Mouse (Mus musculus) embryonic stem cell, embryonic (primary cell): ENCODE results near the gene Tmem91.

ENCODE experiments used
- CTCF ChIA-PET, 4 experiments: fragments of 300-600 bp in 2 of 4; fragments of 350-600 bp in 2 of 4; sonication (Branson Sonifier 250); formaldehyde crosslinking; loops; one replicate each; lab custom pipeline; 2022; ENCODE audit warnings: inconsistent platforms in 2 of 4; lab: Charles Lee
- POLR2A ChIA-PET, 4 experiments: fragments of 300-600 bp in 2 of 4; fragments of 350-600 bp in 2 of 4; sonication (Branson Sonifier 250); formaldehyde crosslinking; loops; one replicate each; lab custom pipeline; 2022; ENCODE audit warnings: antibody characterized with exemption in 4 of 4, inconsistent platforms in 1 of 4; lab: Charles Lee

Tmem91 gene

DNA sequence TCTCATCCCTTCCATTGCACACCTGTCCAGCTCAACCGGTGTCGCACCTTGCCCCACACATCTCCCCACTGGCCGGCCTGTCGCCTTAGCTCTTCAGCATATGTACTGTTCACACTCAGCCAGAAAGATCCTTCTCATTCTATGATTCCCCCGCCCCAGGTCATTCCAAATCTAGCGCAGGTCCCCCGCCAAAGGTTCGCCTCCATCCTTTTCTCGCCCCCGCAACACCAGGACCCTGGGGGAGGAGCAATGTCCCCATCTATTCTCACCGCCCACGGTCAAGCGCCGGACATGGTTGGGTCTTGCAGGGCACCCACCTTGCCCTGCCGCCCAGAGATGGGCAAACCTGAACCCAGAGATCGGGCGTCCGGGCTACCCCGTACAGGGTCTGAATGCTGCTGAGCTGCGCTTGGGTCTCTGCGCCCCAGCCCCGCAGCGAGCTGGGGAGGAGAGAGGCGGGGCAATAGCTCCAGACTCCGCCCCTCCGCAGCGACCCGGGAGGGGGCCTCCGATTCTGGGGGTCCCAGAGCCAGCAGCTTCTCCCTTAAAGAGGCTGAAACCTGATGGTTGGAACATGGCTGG lies at the start of gene Tmem91:
TSS of gene Tmem91 (minus strand) at position 448 of the 582 bp plus-strand sequence.
- CTCF ChIA-PET: interaction anchor here (0.5 to 1.4 kb wide), 10 partner anchors 8 to 265 kb away, joined by 3 to 6 read pairs (median 4); no protein-coding TSS in a partner anchor
- POLR2A ChIA-PET: interaction anchor here in 3 of 4 experiments (0.5 to 4.2 kb wide), 30 partner anchors 9 to 1561 kb away, joined by 3 to 26 read pairs (median 4); partner anchors contain the start of genes Exosc5 (in 2 of the 3), Hnrnpul1 (in 2 of the 3), Tgfb1 (in 2 of the 3) and B3gnt8 (in 1 of the 3)

DNA sequence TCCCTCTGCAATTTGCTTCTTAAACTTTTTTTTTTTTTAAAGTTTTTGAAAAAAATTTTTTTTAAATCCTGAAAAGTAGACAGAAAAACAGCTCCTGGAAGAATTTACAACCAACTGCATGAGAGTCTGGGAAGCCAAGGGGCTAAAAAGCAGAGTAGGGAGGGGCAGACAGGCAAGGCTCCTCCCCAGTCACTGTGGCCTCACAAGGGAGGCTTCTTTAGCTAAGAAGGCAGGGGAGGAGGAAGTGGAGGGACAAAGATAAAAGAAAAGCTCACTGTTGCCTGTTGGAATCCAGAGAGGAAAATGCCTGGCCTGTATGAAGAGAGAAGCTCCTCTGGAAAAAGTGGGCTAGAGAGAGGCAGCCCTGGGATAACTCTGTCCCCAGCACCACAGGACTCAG lies 46.8 kb upstream of the Tmem91 start:
- ChIA-PET POLR2A (interaction anchor here in 3 of 4 experiments (0.7 to 2.9 kb wide), 10 partner anchors 10 to 677 kb away, joined by 3 to 12 read pairs (median 6); partner anchors contain the start of gene Hnrnpul1 (in 2 of the 3)), CTCF (interaction anchor here in 3 of 4 experiments (0.5 to 1.6 kb wide), 7 partner anchors 10 to 884 kb away, joined by 3 to 5 read pairs (median 4); partner anchors contain the start of gene Hnrnpul1 (in 1 of the 3))

DNA sequence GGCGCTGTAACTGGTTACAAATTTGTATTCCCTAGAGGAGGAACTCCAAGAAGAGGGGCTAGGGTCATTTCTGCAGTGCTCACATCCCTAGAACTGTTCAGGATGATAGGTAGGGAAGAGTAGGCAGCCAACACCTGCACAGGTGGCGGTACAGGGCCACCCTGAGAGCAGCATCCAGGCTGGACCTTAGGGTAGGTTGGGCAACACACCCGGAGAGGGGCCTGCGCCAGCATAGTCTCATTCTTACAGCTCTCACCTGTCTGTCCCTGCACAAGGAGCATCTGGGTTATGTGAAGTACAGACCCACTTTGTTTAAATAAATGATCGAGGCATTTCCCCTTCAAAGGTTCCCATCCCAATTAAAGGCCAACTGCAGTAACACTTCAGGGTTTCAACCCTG lies 45.8 kb upstream of the Tmem91 start:
- CTCF ChIA-PET: interaction anchor here (0.6 to 1.9 kb wide), 14 partner anchors 10 to 168 kb away, joined by 3 to 12 read pairs (median 4); partner anchors contain the start of genes Axl (in 1 of the 4), B9d2 (in 1 of the 4) and Hnrnpul1 (in 1 of the 4)
- POLR2A ChIA-PET: interaction anchor here in 2 of 4 experiments (1.0 to 2.9 kb wide), 11 partner anchors 11 to 73 kb away, joined by 3 to 12 read pairs (median 4); partner anchors contain the start of gene Hnrnpul1 (in 1 of the 2)

DNA sequence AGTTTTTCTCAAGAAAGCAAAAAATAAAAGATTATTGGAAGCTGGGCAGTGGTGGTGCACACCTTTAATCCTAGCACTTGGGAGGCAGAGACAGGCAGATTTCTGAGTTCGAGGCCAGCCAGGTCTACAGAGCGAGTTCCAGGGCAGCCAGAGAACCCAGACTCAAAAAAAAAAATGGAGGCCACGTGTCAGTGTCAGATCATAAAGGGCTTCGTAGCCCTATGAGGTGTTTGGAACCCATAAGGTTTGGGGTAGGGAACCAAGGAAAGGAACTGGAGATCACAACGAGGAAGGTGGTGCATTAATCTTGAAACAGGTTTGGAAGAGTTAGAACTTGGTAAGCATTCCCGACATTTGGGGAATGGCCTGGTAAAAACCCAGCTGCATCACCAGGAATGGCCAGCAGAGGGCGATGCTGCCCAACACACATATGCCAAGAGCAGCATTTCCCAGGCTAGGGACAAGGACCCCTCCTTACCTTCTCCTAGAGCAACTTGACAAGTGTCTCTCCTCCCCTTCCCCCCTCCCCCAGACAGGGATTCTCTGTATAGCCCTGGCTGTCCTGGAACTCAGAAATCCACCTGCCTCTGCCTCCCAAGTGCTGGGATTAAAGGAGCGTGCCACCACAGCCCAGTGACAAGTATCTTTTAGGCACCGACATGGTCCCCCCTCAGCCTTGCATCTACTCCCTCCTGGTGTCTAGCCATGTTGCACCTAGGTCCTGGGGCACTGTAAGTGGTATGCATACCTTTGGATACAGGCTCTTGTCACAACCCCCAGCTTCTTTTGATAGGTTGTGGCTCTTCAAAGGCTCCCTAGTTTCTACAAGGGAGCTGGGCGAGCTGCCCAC lies 45.0 kb upstream of the Tmem91 start:
- CTCF ChIA-PET: interaction anchor here (0.6 to 1.9 kb wide), 27 partner anchors 8 to 1469 kb away, joined by 3 to 12 read pairs (median 3); partner anchors contain the start of genes Axl (in 1 of the 4), B9d2 (in 1 of the 4) and Hnrnpul1 (in 1 of the 4)
- POLR2A ChIA-PET: interaction anchor here in 3 of 4 experiments (0.6 to 2.9 kb wide), 21 partner anchors 9 to 73 kb away, joined by 3 to 12 read pairs (median 4); partner anchors contain the start of gene Hnrnpul1 (in 2 of the 3)

DNA sequence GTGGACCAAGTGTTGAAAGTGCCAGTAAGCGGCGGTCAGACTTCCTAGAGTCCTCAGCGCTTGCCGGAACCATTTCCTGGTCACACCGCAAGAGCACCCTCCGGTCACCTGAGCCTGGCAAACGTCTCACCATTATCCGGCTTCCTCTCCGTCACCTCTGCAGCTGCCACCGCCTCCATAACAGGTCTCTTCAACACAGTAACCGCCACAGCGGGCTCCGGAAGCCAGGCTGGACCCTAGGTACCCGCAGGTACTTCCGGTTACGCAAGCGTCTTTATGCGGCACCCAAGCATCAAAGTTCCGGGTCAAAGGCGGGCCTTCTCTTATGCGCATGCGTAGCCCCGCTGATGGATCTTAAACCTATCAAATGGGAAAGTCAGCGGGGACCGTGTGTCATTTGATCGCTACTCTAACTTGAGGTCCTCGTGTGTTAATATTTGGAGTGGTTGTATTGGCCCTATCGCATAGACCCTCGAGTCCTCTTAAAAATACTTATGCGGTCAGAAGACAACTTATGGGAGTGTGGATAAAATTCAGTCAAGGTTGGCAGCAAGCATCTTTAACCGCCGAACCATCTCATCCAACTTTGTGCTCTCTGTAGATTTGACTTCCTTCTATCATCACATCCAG lies 43.9 kb upstream of the Tmem91 start, which contains the start of gene Ccdc97:
TSS of gene Ccdc97 (minus strand) at position 301 of the 630 bp plus-strand sequence.
- ChIA-PET POLR2A (interaction anchor here in 2 of 4 experiments (0.7 to 2.9 kb wide), 8 partner anchors 11 to 541 kb away, joined by 3 to 12 read pairs (median 4); partner anchors contain the start of gene Hnrnpul1 (in 1 of the 2)), CTCF (interaction anchor here in 1 of 4 experiments (0.8 to 0.9 kb wide), 2 partner anchors 60 to 94 kb away, joined by 3 to 4 read pairs; no protein-coding TSS in a partner anchor)

DNA sequence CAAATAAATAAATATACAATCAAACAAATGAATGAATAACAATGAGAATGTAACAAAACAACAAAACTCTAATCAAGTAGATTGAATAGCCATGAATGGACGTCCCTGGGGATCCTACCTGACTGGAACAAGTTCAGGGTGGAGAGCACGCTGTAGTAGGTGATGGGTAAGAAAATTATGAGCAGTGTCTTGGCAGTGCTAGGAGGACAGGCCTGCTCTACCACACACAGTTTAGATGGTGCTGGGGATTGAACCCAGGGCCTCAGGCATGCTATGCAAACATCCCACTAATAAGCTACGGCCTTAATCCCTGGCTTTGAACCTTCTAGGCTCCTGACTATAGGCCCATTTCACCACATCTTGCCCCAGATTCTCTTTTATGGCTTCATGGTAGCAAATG lies 42.5 kb upstream of the Tmem91 start:
- ChIA-PET CTCF (no interaction called here), POLR2A (interaction anchor here in 1 of 4 experiments (0.5 to 1.4 kb wide), 2 partner anchors 31 to 77 kb away, joined by 3 read pairs; no protein-coding TSS in a partner anchor)

DNA sequence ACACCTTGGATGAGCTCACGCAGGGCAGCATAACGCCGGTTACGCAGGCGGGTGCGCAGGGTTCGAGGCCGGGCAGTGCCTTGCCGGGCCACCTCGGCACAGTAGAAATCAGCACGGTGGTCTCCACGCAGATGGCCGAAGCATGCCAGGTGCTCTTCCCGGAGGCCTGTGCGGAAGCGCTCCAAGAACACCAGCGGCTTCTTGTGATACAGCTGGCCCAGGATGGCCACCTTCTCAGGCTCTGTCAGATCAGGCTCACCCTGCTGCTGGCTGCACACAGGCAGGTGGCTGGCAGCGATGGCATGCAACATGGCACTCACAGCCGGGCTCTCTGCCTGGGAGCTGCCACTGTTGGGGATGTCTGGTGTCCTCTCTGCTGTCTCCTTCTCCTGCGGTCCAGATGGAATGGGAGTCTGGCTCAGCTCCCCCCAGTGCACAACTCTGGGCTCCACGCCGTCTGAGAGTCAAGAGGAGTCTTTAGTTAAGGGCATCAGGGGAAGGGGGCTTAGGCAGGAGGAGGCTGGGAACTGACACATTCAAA lies 40.8 kb upstream of the Tmem91 start:
- CTCF ChIA-PET: interaction anchor here in 1 of 4 experiments (1.4 kb wide), 1 partner anchor 28 kb away, joined by 4 read pairs; no protein-coding TSS in a partner anchor
- POLR2A ChIA-PET: interaction anchor here in 3 of 4 experiments (0.6 to 1.3 kb wide), 9 partner anchors 8 to 66 kb away, joined by 3 to 5 read pairs (median 3); partner anchors contain the start of gene B9d2 (in 2 of the 3)

DNA sequence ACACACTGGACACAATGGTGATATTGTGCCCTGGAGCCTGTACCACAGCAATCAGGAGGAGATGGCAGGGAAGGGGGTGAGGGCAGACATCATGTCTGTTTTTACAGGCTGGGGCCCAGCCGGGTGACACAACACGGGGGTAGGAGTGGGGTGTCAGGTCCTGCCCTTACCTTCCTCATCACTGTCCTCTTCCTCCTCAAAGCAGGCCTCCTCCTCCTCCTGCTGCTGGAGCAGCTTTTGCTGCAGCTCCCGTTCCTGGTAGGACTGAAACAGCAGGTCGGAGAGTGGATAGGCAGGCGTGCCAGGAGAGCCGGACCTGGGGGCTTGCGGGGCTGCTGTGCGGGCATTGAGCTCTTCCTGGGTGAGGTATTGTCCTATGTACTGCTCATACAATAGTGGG lies 39.6 kb upstream of the Tmem91 start:
- ChIA-PET POLR2A (interaction anchor here in 1 of 4 experiments (1.3 kb wide), 1 partner anchor 9 kb away, joined by 5 read pairs; no protein-coding TSS in a partner anchor), CTCF (interaction anchor here in 1 of 4 experiments (0.5 kb wide), 1 partner anchor 290 kb away, joined by 5 read pairs; no protein-coding TSS in a partner anchor)

DNA sequence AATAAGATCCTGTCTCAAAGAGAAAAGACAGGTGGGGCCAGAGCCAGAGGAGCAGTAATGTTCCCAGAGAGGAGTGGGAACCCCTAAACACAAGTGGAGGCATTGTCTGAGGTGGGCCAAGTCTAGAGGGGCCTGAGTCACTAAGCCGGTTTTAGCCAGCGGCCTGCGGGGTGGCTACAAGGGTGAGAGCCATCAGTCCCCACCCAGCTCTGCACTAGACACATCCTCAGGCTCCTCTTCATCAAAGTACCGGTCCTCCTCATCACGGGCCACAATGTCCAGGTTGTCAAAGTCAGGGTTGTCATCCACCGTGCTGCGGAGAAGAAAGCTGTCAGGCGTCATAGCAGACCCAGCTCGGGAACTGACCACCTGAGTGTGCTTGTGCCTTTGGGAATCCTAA lies 37.8 kb upstream of the Tmem91 start:
- ChIA-PET CTCF (no interaction called here), POLR2A (interaction anchor here in 2 of 4 experiments (0.5 to 2.7 kb wide), 6 partner anchors 9 to 43 kb away, joined by 3 to 18 read pairs (median 4); partner anchors contain the start of gene Tmem91 (in 1 of the 2))

DNA sequence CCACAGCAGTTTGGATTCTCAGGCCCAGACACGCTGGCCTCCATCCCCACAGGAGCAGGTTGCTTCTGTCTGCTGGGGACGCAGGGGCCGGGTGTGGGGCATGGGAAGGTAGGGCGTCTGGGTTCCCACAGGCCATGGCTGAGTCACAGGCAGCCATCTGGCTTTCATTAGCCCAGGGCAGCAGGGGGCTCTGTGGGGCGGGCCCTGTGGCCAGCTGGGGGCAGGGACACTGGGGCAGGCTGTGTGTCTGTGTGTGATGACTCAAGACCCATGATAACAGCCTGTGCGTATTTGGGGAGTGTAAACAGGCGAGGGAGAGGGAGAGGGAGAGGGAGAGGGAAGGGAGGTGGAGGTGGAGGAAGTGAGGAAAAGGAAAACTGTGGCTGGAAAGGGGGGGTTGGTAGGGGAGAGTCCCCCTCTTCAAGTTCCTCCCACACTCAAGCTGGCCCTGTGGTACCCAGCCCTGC lies 36.8 kb upstream of the Tmem91 start:
- CTCF ChIA-PET: interaction anchor here in 1 of 4 experiments (0.6 kb wide), 1 partner anchor 10 kb away, joined by 4 read pairs; no protein-coding TSS in a partner anchor
- POLR2A ChIA-PET: interaction anchor here in 2 of 4 experiments (0.6 to 2.7 kb wide), 5 partner anchors 8 to 20 kb away, joined by 4 to 18 read pairs (median 4); no protein-coding TSS in a partner anchor

DNA sequence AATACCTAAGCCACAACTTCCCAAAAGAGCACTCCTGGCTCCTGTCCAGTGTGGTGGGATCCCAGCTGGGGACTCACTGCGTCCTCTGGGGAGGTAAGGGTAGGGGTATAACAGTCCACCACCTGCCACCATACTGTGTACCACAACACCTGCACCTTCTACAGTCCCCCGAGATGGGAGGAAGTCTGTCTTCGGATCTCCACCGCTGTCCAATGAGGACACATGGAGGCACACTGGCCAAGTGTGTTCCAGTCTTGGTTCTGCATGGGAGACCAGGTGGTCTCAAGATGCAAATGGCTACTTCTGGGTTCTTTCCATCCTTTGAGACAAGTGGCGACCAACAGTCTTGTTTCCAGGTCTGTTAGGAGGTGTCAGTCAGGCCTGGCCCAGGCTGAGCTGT lies 36.2 kb upstream of the Tmem91 start:
- POLR2A ChIA-PET: interaction anchor here in 1 of 4 experiments (1.3 to 2.7 kb wide), 3 partner anchors 14 to 27 kb away, joined by 3 to 18 read pairs (median 4); no protein-coding TSS in a partner anchor

DNA sequence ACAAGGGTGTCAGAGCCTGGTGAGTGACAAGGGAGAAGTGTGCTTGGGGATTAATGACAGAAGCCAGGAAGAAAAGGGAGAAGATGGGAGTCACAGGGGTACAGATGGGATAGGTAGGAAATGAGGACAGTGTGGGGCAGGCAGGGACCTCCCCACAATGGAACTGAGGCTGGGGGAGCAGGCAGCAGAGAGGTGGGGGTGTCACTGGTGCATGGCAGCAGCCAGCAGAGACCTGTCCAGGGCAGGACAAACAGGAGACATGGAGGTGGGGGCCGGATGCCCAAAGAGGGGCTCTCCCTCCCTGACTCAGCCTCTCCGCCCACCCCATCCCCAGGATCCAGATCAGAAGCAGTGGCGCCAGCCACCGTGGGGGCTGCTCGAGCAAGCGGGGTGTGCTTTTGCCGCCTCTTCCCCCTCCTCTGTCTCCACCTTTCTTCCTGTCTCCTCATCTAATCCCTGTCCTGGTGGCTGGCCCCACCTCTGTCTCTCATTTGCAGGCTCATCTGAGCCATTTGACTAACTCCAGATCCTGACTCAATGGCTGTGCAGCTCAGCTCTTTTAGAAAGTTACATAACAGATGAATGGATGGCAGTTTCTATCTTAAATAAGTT lies 35.7 kb upstream of the Tmem91 start:
- ChIA-PET POLR2A (interaction anchor here in 1 of 4 experiments (1.3 to 1.5 kb wide), 2 partner anchors 16 to 27 kb away, joined by 3 to 4 read pairs; no protein-coding TSS in a partner anchor), CTCF (no interaction called here)

More for the DNA sequence above, 36.2 kb upstream of the Tmem91 start:
- CTCF ChIA-PET: no interaction called here

DNA sequence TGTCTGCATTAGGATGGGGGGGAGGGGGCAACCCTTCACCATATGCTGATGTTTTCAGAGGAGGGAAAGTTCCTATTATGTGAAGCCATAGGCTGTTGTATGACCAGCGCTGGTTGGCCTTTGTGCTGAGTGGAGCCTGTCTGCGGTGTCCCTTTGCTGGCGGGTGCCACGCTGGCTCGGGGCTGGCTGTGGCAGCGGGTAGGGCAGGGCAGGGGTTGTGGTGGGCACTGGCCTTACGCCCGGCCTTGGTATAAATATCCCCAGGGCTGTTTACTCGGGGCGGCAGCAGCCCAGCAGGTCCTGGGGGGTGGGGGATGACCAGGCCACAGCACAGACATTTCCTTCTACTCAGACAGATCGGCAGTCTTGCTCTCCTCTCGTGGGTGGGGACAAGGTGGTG lies 35.0 kb upstream of the Tmem91 start:
- CTCF ChIA-PET: no interaction called here

DNA sequence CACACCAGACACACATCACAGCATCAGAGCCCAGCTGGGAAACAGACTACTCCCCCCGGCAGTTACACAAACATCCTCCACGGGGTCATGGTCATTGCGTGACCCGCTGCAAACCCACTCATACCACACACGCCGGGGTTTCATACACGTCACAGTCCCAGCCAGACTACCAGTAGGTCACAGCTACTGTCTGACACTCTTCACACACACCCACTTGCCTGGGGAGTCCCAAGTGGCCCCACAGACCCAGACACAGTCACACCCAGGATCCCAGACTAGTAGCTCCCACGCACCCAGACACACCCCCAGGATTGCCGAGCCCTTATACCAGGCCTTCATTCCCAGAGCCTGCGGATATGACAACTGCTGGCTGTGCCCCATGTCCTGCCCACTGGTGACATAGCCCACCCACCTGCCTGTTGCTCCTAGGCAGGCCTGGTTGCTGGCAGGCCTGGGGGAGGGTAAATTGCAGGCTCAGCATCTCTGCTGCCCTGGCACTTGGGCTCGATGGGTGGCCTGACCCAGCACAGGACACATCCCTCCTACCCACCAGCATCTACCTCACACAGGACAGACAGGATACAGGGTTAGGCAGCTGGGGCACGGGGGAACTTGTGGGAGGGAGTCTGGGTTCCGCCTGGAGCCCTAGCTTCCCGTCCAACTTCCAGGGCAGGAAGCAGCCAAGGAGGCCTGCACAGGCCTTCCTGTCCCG lies 32.8 kb upstream of the Tmem91 start:
- ChIA-PET CTCF (interaction anchor here in 2 of 4 experiments (0.6 to 1.7 kb wide), 4 partner anchors 8 to 47 kb away, joined by 3 to 9 read pairs (median 4); partner anchors contain the start of genes B9d2 (in 1 of the 2) and Hnrnpul1 (in 1 of the 2)), POLR2A (interaction anchor here in 3 of 4 experiments (0.6 to 2.3 kb wide), 25 partner anchors 8 to 1906 kb away, joined by 3 to 12 read pairs (median 3); partner anchors contain the start of genes B9d2 (in 2 of the 3), BC024978 (in 1 of the 3), Ccdc97 (in 1 of the 3) and Hnrnpul1 (in 1 of the 3))

More for the DNA sequence above, 35.0 kb upstream of the Tmem91 start:
- POLR2A ChIA-PET: interaction anchor here in 2 of 4 experiments (1.3 to 2.3 kb wide), 4 partner anchors 17 to 44 kb away, joined by 3 to 8 read pairs (median 4); no protein-coding TSS in a partner anchor

DNA sequence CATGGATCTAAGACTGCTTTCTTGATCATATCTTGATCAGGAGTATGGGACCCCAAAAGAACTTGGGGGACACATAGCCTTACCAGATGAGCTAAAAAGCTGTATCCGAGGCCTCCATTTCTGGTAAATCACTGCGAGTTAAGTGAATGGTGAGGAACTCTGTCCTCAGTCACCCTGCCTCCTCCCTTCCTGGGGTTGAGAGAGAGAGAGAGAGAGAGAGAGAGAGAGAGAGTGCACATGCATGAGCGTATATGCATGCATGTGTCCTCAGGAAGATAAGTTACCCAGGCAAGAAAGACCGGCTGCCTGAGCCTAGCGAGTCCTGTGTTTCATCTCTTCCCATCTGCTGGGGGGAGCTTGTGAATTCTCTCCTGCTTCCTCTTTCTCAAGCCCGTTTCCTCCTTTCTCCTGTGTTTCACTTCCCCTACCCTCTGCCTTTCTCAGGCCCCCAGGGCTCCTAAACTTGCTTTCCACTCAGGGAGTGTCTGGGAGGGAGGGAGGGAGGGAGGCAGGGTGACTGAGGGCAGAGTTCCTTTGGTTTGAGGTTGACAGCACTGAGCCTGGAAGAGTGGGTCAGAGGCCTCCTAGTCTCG lies 31.7 kb upstream of the Tmem91 start:
- CTCF ChIA-PET: interaction anchor here in 1 of 4 experiments (1.0 kb wide), 1 partner anchor 297 kb away, joined by 3 read pairs; no protein-coding TSS in a partner anchor
- POLR2A ChIA-PET: interaction anchor here in 3 of 4 experiments (0.7 to 1.9 kb wide), 10 partner anchors 9 to 79 kb away, joined by 3 to 6 read pairs (median 4); no protein-coding TSS in a partner anchor
